Mouse (Mus musculus) ES-E14 (cell line): Measurements from ENCODE around the gene Gm28047.

Experiments used
- CHD2 ChIP-seq: IDR thresholded peaks from 2 replicates; pipeline ENCODE4 v1.6.1; 2014; ENCODE audit warnings: mild to moderate bottlenecking, low read depth, low read length, inconsistent platforms
- HCFC1 ChIP-seq: IDR thresholded peaks from 2 replicates; pipeline ENCODE4 v1.6.1; 2012; ENCODE audit warnings: low read length, inconsistent platforms, borderline replicate concordance; ENCODE audit not compliant: insufficient read depth
- MAFK ChIP-seq: IDR thresholded peaks from 2 replicates; pipeline ENCODE4 v1.6.1; 2014; ENCODE audit warnings: mild to moderate bottlenecking, low read depth, low read length, inconsistent platforms; ENCODE audit not compliant: insufficient read depth
- ZC3H11A ChIP-seq: IDR thresholded peaks from 2 replicates; pipeline ENCODE4 v1.6.1; 2012; ENCODE audit warnings: low read depth, mild to moderate bottlenecking, inconsistent platforms, low read length, borderline replicate concordance
- ZNF384 ChIP-seq: IDR thresholded peaks from 2 replicates; pipeline ENCODE4 v1.6.1; 2012; ENCODE audit warnings: low read depth, low read length, inconsistent platforms

DNA sequence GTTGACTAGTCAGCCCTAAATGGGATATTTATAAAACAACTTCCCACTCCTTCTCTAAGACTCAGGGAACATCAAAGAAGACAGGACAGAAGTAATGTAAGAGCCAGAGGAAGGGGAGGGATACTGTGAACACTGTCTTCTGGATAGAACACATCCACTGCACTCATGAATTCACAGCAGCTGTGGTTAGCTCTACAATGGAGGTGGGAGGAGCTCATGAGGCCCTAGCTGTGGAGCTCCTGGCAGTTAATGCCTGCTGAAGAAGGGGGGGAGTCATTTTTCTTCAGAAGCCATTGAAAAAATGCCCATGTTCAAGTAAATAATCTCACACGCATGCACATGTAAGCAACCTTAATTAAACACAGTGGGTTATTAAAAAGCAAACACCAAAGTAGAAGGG lies 47.9 kb downstream of the Gm28047 start:
- TF ChIP-seq CHD2 (no peak), ZC3H11A (no peak), HCFC1 (no peak), ZNF384 (no peak), MAFK (no peak)
